Mouse (Mus musculus): ENCODE results near the gene Rfx4. TPM values are rescaled to one million over a fixed set of nuclear protein-coding genes. Genes with fewer than 3 reads are reported as not detected.

Rfx4 gene
- polyA plus RNA-seq, 1 experiment from 2014 or later = not detected

DNA sequence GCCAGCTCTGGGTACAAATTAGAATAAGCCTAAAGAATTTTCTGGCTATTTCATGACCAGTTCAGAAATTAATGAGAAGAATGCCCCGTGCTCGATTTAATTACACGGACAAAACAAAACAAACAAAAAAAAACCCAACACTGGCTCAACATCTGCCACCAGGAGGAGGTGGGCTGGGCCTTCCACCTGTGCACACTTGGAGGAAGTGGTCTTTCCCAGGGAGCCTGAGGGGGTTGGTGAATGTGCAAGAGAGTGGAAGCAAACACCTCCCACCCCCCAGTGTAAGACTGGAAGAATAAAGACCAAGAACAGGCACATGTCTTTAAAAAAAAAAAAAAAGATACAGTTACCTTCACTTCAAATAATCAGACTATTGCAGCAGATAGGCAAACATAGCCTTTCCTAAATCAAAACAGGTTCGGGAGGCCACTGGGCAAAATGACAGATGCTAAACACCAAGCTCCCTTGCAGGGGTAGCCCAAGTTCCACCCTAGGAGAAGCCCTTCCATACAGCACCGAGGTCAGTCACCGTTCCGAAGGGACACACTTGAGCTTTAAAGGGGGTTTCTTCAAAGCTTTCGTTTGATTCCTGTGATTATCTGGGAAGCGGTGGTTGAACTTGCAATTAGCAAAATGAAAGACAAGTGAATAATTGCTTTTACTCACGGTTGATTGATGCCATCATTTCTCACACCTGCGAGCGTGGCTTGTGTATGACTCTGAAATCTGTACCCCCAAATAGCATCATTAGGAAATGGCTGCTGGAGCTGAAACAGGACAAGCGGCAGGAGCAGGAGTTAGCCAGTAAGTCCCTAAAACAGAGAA is 103.9 kb downstream of the Rfx4 start:
- H3K9me3 ChIP-seq (replicated peaks; ENCODE audit: control insufficient read depth, low read length) = no peaks in the 10 kb centered on the region
- 55% methylated on average over 13 of the region's 13 CpGs for WGBS (ENCODE audit: insufficient replicate concordance)
- no peaks in the 10 kb centered on the region for H3K36me3 ChIP-seq (ENCODE audit: control insufficient read depth, insufficient read depth)
- ATAC-seq (ENCODE audit: low read depth) = no peak
- no peaks in the 10 kb centered on the region for H3K4me1 ChIP-seq (ENCODE audit: control insufficient read depth, low read depth, low read length)
- H3K27me3 ChIP-seq (ENCODE audit: control insufficient read depth, insufficient read depth, low read depth, low read length) = no peaks in the 10 kb centered on the region
- H3K4me3 ChIP-seq (ENCODE audit: low read depth, low read length) = no peak overlapping the region
- H3K4me2 ChIP-seq (ENCODE audit: low read depth, low read length) = no peak overlapping the region
- H3K27ac ChIP-seq (ENCODE audit: low read length) = no peak overlapping the region
- no peak overlapping the region for H3K9ac ChIP-seq (ENCODE audit: low read depth, low read length)

DNA sequence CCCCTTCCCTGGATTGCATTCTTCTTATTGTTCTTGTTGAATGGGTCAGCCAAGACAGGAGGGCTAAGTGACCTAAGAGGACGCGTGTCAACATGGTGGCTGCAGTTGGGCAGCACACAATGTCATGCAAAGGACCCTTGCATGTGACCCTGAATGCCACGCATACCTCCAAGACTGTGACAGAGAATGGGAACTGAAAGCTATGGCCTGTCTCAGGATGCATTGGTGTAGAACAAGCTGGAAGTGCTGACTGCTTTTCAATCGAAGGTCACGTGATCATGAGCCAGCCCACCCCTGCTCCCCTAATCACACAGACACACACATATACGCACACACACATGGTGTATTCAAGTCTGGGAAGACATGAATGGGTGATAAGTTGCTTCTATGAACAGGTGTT is 107.6 kb downstream of the Rfx4 start:
- Histone ChIP-seq H3K36me3 (ENCODE audit: control insufficient read depth, insufficient read depth) (no peaks in the 10 kb centered on the region), H3K4me2 (ENCODE audit: low read depth, low read length) (no peak overlapping the region), H3K9ac (ENCODE audit: low read depth, low read length) (no peak overlapping the region), H3K27me3 (ENCODE audit: control insufficient read depth, insufficient read depth, low read depth, low read length) (no peaks in the 10 kb centered on the region), H3K9me3 (replicated peaks; ENCODE audit: control insufficient read depth, low read length) (no peaks in the 10 kb centered on the region), H3K27ac (ENCODE audit: low read length) (no peak overlapping the region), H3K4me1 (ENCODE audit: control insufficient read depth, low read depth, low read length) (no peaks in the 10 kb centered on the region), H3K4me3 (ENCODE audit: low read depth, low read length) (no peak overlapping the region)
- no peak for ATAC-seq (ENCODE audit: low read depth)
- WGBS (ENCODE audit: insufficient replicate concordance) = 79% methylated on average over 6 of the region's 6 CpGs

DNA sequence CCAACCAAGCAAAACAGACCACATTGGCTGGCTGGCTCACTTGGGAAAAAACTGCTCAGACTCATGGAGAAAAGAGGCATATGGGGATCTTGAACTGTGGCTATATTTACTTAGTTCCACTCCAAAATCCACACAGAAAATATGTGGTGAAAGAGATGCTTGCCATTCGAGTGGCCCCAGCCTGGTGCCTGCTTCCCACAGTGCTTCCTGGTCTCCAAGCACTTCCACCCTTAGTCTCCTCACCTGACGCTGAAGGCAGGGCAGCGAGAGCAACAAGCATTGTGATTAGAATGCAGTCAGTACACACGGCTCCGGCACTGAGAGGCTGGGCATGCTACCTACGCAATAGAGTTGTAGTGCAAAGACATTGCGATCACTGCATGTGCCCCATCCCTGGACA is 111.7 kb downstream of the Rfx4 start:
- Histone ChIP-seq H3K36me3 (ENCODE audit: control insufficient read depth, insufficient read depth) (no peaks in the 10 kb centered on the region), H3K4me1 (ENCODE audit: control insufficient read depth, low read depth, low read length) (no peaks in the 10 kb centered on the region), H3K4me2 (ENCODE audit: low read depth, low read length) (no peak overlapping the region), H3K4me3 (ENCODE audit: low read depth, low read length) (no peak overlapping the region), H3K9ac (ENCODE audit: low read depth, low read length) (no peak overlapping the region), H3K27ac (ENCODE audit: low read length) (no peak overlapping the region), H3K27me3 (ENCODE audit: control insufficient read depth, insufficient read depth, low read depth, low read length) (no peaks in the 10 kb centered on the region), H3K9me3 (replicated peaks; ENCODE audit: control insufficient read depth, low read length) (no peaks in the 10 kb centered on the region)
- ATAC-seq (ENCODE audit: low read depth) = no peak
- 67% methylated on average over 7 of the region's 7 CpGs for WGBS (ENCODE audit: insufficient replicate concordance)

DNA sequence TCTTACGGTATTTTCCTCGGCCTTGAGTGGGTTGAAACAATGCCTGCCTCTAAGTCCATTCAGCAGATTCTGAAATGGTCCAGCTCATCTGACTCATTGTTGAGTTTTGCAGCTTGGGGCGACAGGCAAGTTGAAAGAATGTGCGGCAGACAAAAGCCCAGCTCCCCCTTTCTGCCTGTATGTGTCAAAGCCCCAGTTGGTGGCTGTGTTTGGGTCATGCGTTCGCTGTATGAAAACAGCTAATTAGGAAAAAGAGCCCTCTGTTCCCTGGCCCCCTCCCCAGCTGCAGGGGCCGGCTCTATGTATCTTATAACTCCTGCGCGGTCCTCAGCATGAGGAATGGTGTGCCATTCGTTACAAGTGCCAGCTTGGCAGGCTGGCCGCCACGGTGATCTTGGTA is 115.4 kb downstream of the Rfx4 start:
- Histone ChIP-seq H3K4me1 (ENCODE audit: control insufficient read depth, low read depth, low read length) (no peaks in the 10 kb centered on the region), H3K4me2 (ENCODE audit: low read depth, low read length) (no peak overlapping the region), H3K9ac (ENCODE audit: low read depth, low read length) (no peak overlapping the region), H3K9me3 (replicated peaks; ENCODE audit: control insufficient read depth, low read length) (no peaks in the 10 kb centered on the region), H3K36me3 (ENCODE audit: control insufficient read depth, insufficient read depth) (no peaks in the 10 kb centered on the region), H3K27ac (ENCODE audit: low read length) (no peak overlapping the region), H3K4me3 (ENCODE audit: low read depth, low read length) (no peak overlapping the region), H3K27me3 (ENCODE audit: control insufficient read depth, insufficient read depth, low read depth, low read length) (no peaks in the 10 kb centered on the region)
- 76% methylated on average over 12 of the region's 12 CpGs for WGBS (ENCODE audit: insufficient replicate concordance)
- no peak for ATAC-seq (ENCODE audit: low read depth)

DNA sequence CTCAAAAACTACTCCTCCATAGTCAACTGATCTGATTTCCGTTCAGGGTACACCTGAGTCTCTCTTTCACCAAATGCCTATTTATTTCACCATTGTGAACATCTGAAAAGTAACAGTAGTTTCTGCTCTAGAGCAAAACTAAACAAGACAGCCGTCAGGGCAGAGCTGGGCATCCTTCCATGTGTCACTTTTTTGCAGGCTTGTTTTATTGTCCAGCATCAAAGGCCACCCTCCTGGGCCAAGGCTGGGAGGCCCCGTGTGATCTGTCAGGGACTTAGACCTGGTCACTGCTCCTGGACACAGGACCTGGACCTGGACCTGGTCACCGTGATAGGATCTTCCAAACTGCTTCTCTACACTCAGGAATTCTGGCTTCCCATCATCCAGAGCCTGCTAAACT is 116.1 kb downstream of the Rfx4 start:
- H3K4me2 ChIP-seq (ENCODE audit: low read depth, low read length) = no peak overlapping the region
- no peak overlapping the region for H3K27ac ChIP-seq (ENCODE audit: low read length)
- no peaks in the 10 kb centered on the region for H3K36me3 ChIP-seq (ENCODE audit: control insufficient read depth, insufficient read depth)
- 49% methylated on average over 4 of the region's 4 CpGs for WGBS (ENCODE audit: insufficient replicate concordance)
- ATAC-seq (ENCODE audit: low read depth) = no peak
- no peaks in the 10 kb centered on the region for H3K27me3 ChIP-seq (ENCODE audit: control insufficient read depth, insufficient read depth, low read depth, low read length)
- H3K4me3 ChIP-seq (ENCODE audit: low read depth, low read length) = no peak overlapping the region
- H3K9me3 ChIP-seq (replicated peaks; ENCODE audit: control insufficient read depth, low read length) = no peaks in the 10 kb centered on the region
- no peaks in the 10 kb centered on the region for H3K4me1 ChIP-seq (ENCODE audit: control insufficient read depth, low read depth, low read length)
- no peak overlapping the region for H3K9ac ChIP-seq (ENCODE audit: low read depth, low read length)

DNA sequence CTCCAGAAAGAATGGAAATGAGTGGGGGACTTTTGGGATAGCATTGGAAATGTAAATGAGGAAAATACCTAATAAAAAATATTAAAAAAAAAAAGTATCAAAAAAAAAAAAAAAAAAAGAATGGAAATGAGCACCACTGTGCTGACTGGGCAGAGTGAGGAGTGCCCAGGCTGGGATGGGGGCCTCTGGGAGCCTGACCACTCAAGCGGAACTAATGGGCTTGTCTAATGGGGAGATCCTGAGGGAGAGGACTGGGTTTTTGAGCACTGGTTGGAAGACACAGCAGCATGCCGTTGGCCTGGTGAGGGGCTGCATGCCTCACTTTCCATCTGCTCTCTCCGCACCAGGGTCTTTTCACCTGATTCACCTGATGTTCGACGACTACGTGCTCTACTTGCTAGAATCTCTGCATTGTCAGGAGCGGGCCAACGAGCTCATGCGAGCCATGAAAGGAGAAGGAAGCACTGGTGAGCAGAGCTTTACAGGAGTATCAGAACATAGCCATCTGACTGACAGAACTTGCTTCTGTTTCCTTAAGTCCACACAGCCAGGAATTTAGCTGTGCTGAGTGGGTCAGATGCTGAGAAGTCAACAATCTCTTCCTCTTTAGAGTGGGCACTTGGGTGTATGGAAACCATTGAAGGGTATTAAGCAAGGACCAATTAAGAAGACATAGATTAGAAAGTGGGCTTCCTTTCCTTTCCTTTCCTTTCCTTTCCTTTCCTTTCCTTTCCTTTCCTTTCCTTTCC is 124.1 kb downstream of the Rfx4 start:
- 62% methylated on average over 9 of the region's 9 CpGs for WGBS (ENCODE audit: insufficient replicate concordance)
- Histone ChIP-seq H3K4me1 (ENCODE audit: control insufficient read depth, low read depth, low read length) (no peaks in the 10 kb centered on the region), H3K9ac (ENCODE audit: low read depth, low read length) (no peak overlapping the region), H3K27me3 (ENCODE audit: control insufficient read depth, insufficient read depth, low read depth, low read length) (no peaks in the 10 kb centered on the region), H3K4me2 (ENCODE audit: low read depth, low read length) (no peak overlapping the region), H3K9me3 (replicated peaks; ENCODE audit: control insufficient read depth, low read length) (no peaks in the 10 kb centered on the region), H3K4me3 (ENCODE audit: low read depth, low read length) (no peak overlapping the region), H3K36me3 (ENCODE audit: control insufficient read depth, insufficient read depth) (no peaks in the 10 kb centered on the region), H3K27ac (ENCODE audit: low read length) (no peak overlapping the region)
- ATAC-seq (ENCODE audit: low read depth) = no peak

DNA sequence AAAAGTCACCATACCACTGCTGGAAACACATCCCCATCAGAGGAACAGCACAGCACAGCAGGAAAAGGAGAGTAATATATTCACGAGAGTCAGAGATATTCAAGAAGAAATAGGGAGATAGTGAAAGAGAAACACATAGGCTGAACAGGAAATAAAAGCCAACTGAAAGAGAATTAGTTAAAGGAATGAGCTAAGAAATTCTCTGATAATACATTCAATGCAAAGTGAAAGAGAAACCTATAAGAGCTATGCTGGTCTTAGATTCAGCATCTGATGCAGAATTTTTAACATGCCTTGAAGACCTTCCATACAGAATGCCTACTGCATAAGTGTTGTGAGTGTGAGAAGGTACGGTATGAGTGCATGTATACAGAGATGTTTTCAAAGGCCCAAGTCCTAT is 126.7 kb downstream of the Rfx4 start:
- Histone ChIP-seq H3K9ac (ENCODE audit: low read depth, low read length) (no peak overlapping the region), H3K27ac (ENCODE audit: low read length) (no peak overlapping the region), H3K4me2 (ENCODE audit: low read depth, low read length) (no peak overlapping the region), H3K27me3 (ENCODE audit: control insufficient read depth, insufficient read depth, low read depth, low read length) (no peaks in the 10 kb centered on the region), H3K9me3 (replicated peaks; ENCODE audit: control insufficient read depth, low read length) (no peaks in the 10 kb centered on the region), H3K36me3 (ENCODE audit: control insufficient read depth, insufficient read depth) (no peaks in the 10 kb centered on the region), H3K4me1 (ENCODE audit: control insufficient read depth, low read depth, low read length) (no peaks in the 10 kb centered on the region; the same call in 1 of the 2 replicates), H3K4me3 (ENCODE audit: low read depth, low read length) (no peak overlapping the region)
- ATAC-seq (ENCODE audit: low read depth) = no peak
- 58% methylated on average over 2 of the region's 2 CpGs for WGBS (ENCODE audit: insufficient replicate concordance)

DNA sequence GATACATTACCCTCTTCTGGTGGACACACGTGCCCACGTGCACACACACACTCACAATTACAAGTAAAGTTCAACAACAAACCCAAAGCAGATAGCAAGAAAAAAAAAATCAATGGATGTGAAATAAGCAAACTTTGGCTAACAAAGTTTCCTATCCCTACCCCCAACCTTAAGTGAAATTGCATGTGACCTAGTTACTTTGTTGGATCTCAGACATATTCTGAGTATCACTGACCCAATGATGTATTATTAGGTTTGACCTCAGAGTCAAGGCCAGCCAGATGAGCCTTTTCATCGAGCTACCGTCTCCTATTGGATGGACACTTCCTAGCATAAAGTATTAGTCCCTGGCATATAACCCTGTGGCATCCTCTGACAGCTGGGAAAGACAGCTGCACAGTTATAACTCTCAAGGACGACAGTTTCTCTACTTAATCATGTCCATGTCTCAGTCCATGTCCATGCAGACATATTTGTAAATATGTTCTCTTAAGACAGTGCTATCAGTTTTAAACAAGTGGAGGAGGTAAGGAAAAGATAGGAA is 129.6 kb downstream of the Rfx4 start:
- ATAC-seq (ENCODE audit: low read depth) = no peak
- no peak overlapping the region for H3K4me3 ChIP-seq (ENCODE audit: low read depth, low read length)
- H3K27me3 ChIP-seq (ENCODE audit: control insufficient read depth, insufficient read depth, low read depth, low read length) = no peaks in the 10 kb centered on the region; the same call in 1 of the 2 replicates
- WGBS (ENCODE audit: insufficient replicate concordance) = 47% methylated on average over 5 of the region's 5 CpGs
- no peaks in the 10 kb centered on the region; the same call in 1 of the 2 replicates for H3K4me1 ChIP-seq (ENCODE audit: control insufficient read depth, low read depth, low read length)
- H3K36me3 ChIP-seq (ENCODE audit: control insufficient read depth, insufficient read depth) = no peaks in the 10 kb centered on the region
- H3K9me3 ChIP-seq (replicated peaks; ENCODE audit: control insufficient read depth, low read length) = no peaks in the 10 kb centered on the region
- no peak overlapping the region for H3K27ac ChIP-seq (ENCODE audit: low read length)
- no peak overlapping the region for H3K9ac ChIP-seq (ENCODE audit: low read depth, low read length)
- H3K4me2 ChIP-seq (ENCODE audit: low read depth, low read length) = no peak overlapping the region

DNA sequence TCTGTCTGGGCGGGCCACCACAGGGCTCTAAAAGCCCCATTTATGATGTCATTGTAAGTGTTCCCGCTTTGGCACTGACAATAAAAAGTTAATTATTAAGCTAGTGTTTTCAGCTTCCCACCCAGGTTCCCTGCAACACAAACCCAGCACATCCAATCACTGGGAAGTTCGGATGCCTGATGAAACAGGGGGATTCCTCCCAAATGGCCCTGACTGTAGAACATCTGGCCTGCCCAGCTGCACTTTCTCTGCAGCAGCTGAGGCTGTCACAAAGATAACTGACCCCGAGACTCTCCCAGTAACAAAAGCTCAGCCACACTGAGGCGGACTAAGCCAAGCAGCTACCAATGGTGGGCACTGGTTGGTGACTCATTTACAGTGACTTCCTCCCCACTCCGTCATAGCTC is 130.4 kb downstream of the Rfx4 start:
- peak; percentile 87 for ATAC-seq (ENCODE audit: low read depth)
- Histone ChIP-seq H3K36me3 (ENCODE audit: control insufficient read depth, insufficient read depth) (no peaks in the 10 kb centered on the region), H3K4me2 (ENCODE audit: low read depth, low read length) (peak overlapping the region; percentile 32), H3K27me3 (ENCODE audit: control insufficient read depth, insufficient read depth, low read depth, low read length) (no peaks in the 10 kb centered on the region; the same call in 1 of the 2 replicates), H3K9me3 (replicated peaks; ENCODE audit: control insufficient read depth, low read length) (no peaks in the 10 kb centered on the region), H3K4me1 (ENCODE audit: control insufficient read depth, low read depth, low read length) (no peaks in the 10 kb centered on the region; the same call in 1 of the 2 replicates), H3K9ac (ENCODE audit: low read depth, low read length) (no peak overlapping the region), H3K4me3 (ENCODE audit: low read depth, low read length) (0 out of 2 replicates have a peak overlapping the region, but pooled peaks have one; percentile 15), H3K27ac (ENCODE audit: low read length) (peak overlapping the region; percentile 41)
- 18% methylated on average over 6 of the region's 6 CpGs for WGBS (ENCODE audit: insufficient replicate concordance)

All from liver, embryonic 16.5 days (tissue).